Mouse (Mus musculus) cerebellum, adult 2 months (tissue): Measurements from ENCODE around the gene Acsf3.

Source experiments
- CTCF ChIP-seq: fragments of 200-500 bp; IDR thresholded peaks from 2 replicates; pipeline ENCODE4 v1.5.1; 2011; ENCODE audit warnings: low read depth, mild to moderate bottlenecking, control low read depth, low read length, moderate library complexity, borderline replicate concordance; ENCODE audit not compliant: insufficient read depth
- POLR2A ChIP-seq: fragments of 200-500 bp; IDR thresholded peaks from 2 replicates; pipeline ENCODE4 v1.6.1; 2011; ENCODE audit warnings: low read length, control low read depth, borderline replicate concordance; ENCODE audit not compliant: insufficient read depth

- no peak for TF ChIP-seq POLR2A
- TF ChIP-seq CTCF: no peak
Measured at GRCm38 (mm10) chr8:122760116-122760515, 15.2 kb upstream of the Acsf3 start.
